Mouse (Mus musculus) lung, adult 2 months (tissue): ENCODE results near the gene Adamts14.

Experiments used
- CTCF ChIP-seq: fragments of 200-500 bp; IDR thresholded peaks from 2 replicates; pipeline ENCODE4 v1.5.1; 2011; ENCODE audit warnings: mild to moderate bottlenecking, low read length, control low read depth; ENCODE audit not compliant: insufficient read depth
- POLR2A ChIP-seq: fragments of 200-500 bp; IDR thresholded peaks from 2 replicates; pipeline ENCODE4 v1.6.1; 2011; ENCODE audit warnings: low read depth, mild to moderate bottlenecking, control low read depth, low read length, borderline replicate concordance; ENCODE audit errors: extremely low read depth

GRCm38 (mm10) chr10:61203930-61204329, 69.3 kb downstream of the Adamts14 start:
- TF ChIP-seq POLR2A (no peak), CTCF (no peak)
